Mouse (Mus musculus): ENCODE results near the gene Pigz.

DNA sequence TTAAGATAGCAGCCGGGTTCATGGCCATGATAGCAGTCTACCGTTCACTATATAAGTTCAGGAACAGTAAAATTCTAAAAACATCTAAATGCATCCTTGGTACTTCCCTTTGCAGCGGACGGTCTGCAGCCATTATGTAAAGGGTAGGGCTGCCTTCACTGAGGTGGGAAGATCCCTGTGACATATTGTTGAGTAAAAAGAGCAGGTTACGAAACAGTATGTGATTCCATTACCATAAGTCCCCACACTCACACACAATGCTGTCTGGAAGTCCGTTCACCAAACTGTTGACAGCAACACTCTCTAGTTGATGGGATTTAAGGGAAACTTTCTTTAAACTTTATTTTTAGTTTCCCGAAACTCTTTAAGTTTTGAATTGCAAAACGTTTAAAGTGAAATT, 30.4 kb upstream of the Pigz start:
- TF ChIP-seq CTCF (IDR thresholded peaks at IDR 0.05; ENCODE audit: borderline replicate concordance, insufficient read depth, low read depth, low read length) (no peak), POLR2A (IDR thresholded peaks at IDR 0.05; ENCODE audit: borderline replicate concordance, insufficient read depth, low read length) (no peak)
